Mouse (Mus musculus): ENCODE data around the gene Gse1. TPM values are rescaled to one million over a fixed set of nuclear protein-coding genes. Genes with fewer than 3 reads are reported as not detected.

The Gse1 gene
- polyA plus RNA-seq, 1 experiment from 2014 or later = 6.9 TPM

DNA sequence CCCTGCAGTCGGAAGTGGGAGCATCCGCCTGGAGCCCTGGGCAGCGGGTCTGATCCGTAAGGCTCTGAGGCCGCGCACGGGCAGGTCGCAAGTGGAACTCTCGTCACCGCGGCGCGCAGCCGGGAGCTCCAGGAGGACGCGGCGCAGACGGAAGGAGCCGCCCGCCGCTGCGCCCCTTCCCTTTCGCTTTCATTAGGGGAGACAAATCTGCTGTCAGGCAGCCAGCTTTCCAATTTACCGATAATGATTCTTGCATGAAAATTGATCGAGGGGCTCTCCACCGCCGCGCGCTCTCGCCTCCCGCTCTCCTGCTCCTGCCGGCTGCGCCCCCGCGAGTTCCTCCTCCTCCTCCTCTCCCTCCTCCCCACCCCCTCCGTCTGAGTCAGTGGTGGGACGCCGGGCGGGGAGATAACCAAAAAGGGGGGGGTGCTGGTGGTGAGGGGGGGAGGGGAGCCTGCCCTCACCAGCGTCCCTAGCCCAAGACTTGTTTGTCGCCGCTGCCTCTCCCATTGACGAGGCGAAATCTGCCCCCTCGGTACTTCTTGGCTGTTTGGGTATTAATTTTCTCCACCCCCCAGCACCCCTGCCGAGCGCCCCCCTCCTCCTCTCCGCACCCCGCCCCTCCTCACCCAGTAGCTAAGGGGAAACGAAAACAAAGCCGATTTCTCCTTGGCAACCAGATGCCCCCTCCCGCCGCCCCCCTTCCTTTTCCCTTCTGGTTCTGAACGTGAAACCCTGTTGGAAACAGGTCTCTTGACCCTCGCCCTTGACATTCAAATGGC lies 259.7 kb downstream of the Gse1 start:
- Histone ChIP-seq H3K4me2 (ENCODE audit: low read depth, low read length) (peak overlapping the region; percentile 98), H3K4me1 (ENCODE audit: control insufficient read depth, insufficient read depth, low read length) (peaks cover 70% of the 10 kb centered on the region), H3K27ac (ENCODE audit: low read length) (peak overlapping the region; percentile 94), H3K9me3 (replicated peaks; ENCODE audit: control insufficient read depth, low read length) (no peaks in the 10 kb centered on the region), H3K4me3 (replicated peaks; ENCODE audit: low read length) (peak overlapping the region; percentile 74), H3K27me3 (ENCODE audit: control insufficient read depth, insufficient read depth, low read length) (no peaks in the 10 kb centered on the region), H3K36me3 (ENCODE audit: control insufficient read depth, insufficient read depth, low read length) (no peaks in the 10 kb centered on the region), H3K9ac (ENCODE audit: low read length) (peak overlapping the region; percentile 88)
- WGBS = 1% methylated on average over 54 of the region's 55 CpGs
- peak; percentile 14; the same call in 1 of the 2 replicates for ATAC-seq (ENCODE audit: insufficient read depth, low FRiP score)

GRCm38 (mm10) chr8:120488636-120489131 lies 260.4 kb downstream of the Gse1 start:
- H3K4me1 ChIP-seq (ENCODE audit: control insufficient read depth, insufficient read depth, low read length) = peaks cover 73% of the 10 kb centered on the region
- peak overlapping the region; percentile 94 for H3K27ac ChIP-seq (ENCODE audit: low read length)
- H3K27me3 ChIP-seq (ENCODE audit: control insufficient read depth, insufficient read depth, low read length) = no peaks in the 10 kb centered on the region
- H3K4me3 ChIP-seq (replicated peaks; ENCODE audit: low read length) = peak overlapping the region; percentile 74
- no peaks in the 10 kb centered on the region for H3K9me3 ChIP-seq (replicated peaks; ENCODE audit: control insufficient read depth, low read length)
- no peaks in the 10 kb centered on the region for H3K36me3 ChIP-seq (ENCODE audit: control insufficient read depth, insufficient read depth, low read length)
- ATAC-seq (ENCODE audit: insufficient read depth, low FRiP score) = no peak
- H3K4me2 ChIP-seq (ENCODE audit: low read depth, low read length) = peak overlapping the region; percentile 98
- H3K9ac ChIP-seq (ENCODE audit: low read length) = peak overlapping the region; percentile 88
- under 1% methylated on average over 25 of the region's 25 CpGs for WGBS

DNA sequence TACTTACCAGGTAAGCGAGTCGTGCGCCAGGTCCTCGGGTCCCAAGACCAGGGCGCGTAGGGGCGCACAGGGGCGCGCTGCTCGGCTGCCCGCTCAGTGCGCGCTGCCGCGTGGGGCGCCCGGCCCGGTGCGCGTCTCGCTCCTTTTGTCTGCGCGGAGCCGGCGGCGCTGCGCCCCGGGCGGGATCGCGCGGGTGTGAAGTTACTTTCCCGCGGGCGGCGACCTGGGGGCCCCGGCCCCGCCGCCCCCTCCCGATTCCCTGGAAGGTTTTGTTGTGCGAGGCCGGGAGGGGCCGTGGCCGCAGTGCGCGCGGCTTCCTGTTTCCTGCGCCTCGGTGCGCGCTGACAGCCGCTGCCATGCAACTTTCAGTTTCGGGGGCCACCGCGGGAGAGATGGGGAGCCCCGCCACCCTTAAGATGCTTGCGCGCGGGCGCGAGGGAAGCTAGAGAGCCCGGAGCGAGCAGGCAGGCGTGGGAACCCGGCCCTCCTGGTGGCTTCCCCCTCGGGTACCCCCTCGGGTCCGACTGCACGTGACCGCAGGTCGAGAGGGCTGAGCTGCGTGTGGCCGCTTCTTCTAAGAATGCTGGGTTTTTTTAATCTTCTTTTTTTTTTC lies 261.0 kb downstream of the Gse1 start:
- Histone ChIP-seq H3K27ac (ENCODE audit: low read length) (peak overlapping the region; percentile 94), H3K4me1 (ENCODE audit: control insufficient read depth, insufficient read depth, low read length) (peaks cover 75% of the 10 kb centered on the region), H3K4me2 (ENCODE audit: low read depth, low read length) (peak overlapping the region; percentile 98), H3K4me3 (replicated peaks; ENCODE audit: low read length) (peak overlapping the region; percentile 74), H3K27me3 (ENCODE audit: control insufficient read depth, insufficient read depth, low read length) (no peaks in the 10 kb centered on the region), H3K9me3 (replicated peaks; ENCODE audit: control insufficient read depth, low read length) (no peaks in the 10 kb centered on the region), H3K36me3 (ENCODE audit: control insufficient read depth, insufficient read depth, low read length) (no peaks in the 10 kb centered on the region), H3K9ac (ENCODE audit: low read length) (peak overlapping the region; percentile 88)
- ATAC-seq (ENCODE audit: insufficient read depth, low FRiP score) = no peak
- 1% methylated on average over 73 of the region's 73 CpGs for WGBS

GRCm38 (mm10) chr8:120489771-120490281 lies 261.6 kb downstream of the Gse1 start:
- H3K4me2 ChIP-seq (ENCODE audit: low read depth, low read length) = peak overlapping the region; percentile 98
- peaks cover 76% of the 10 kb centered on the region for H3K4me1 ChIP-seq (ENCODE audit: control insufficient read depth, insufficient read depth, low read length)
- peak overlapping the region; percentile 94 for H3K27ac ChIP-seq (ENCODE audit: low read length)
- 40% methylated on average over 15 of the region's 15 CpGs for WGBS
- ATAC-seq (ENCODE audit: insufficient read depth, low FRiP score) = no peak
- H3K9ac ChIP-seq (ENCODE audit: low read length) = peak overlapping the region; percentile 88
- peak overlapping the region; percentile 74 for H3K4me3 ChIP-seq (replicated peaks; ENCODE audit: low read length)
- H3K27me3 ChIP-seq (ENCODE audit: control insufficient read depth, insufficient read depth, low read length) = no peaks in the 10 kb centered on the region
- H3K9me3 ChIP-seq (replicated peaks; ENCODE audit: control insufficient read depth, low read length) = no peaks in the 10 kb centered on the region
- no peaks in the 10 kb centered on the region for H3K36me3 ChIP-seq (ENCODE audit: control insufficient read depth, insufficient read depth, low read length)

- no peaks in the 10 kb centered on the region for H3K9me3 ChIP-seq (replicated peaks; ENCODE audit: control insufficient read depth, low read length)
- H3K9ac ChIP-seq (ENCODE audit: low read length) = peak overlapping the region; percentile 88
- H3K36me3 ChIP-seq (ENCODE audit: control insufficient read depth, insufficient read depth, low read length) = no peaks in the 10 kb centered on the region
- H3K27ac ChIP-seq (ENCODE audit: low read length) = peak overlapping the region; percentile 94
- H3K4me1 ChIP-seq (ENCODE audit: control insufficient read depth, insufficient read depth, low read length) = peaks cover 77% of the 10 kb centered on the region
- peak overlapping the region; percentile 98 for H3K4me2 ChIP-seq (ENCODE audit: low read depth, low read length)
- ATAC-seq (ENCODE audit: insufficient read depth, low FRiP score) = peak; percentile 4; the same call in 1 of the 2 replicates
- H3K27me3 ChIP-seq (ENCODE audit: control insufficient read depth, insufficient read depth, low read length) = no peaks in the 10 kb centered on the region
- 40% methylated on average over 12 of the region's 12 CpGs for WGBS
- H3K4me3 ChIP-seq (replicated peaks; ENCODE audit: low read length) = peak overlapping the region; percentile 74
Measured at GRCm38 (mm10) chr8:120490354-120491141, 262.3 kb downstream of the Gse1 start.

GRCm38 (mm10) chr8:120491166-120491793 lies 263.0 kb downstream of the Gse1 start:
- WGBS = 61% methylated on average over 5 of the region's 5 CpGs
- ATAC-seq (ENCODE audit: insufficient read depth, low FRiP score) = no peak
- H3K4me1 ChIP-seq (ENCODE audit: control insufficient read depth, insufficient read depth, low read length) = peaks cover 72% of the 10 kb centered on the region

GRCm38 (mm10) chr8:120492193-120492880 lies 264.1 kb downstream of the Gse1 start:
- Histone ChIP-seq H3K27ac (ENCODE audit: low read length) (no peak overlapping the region), H3K4me3 (replicated peaks; ENCODE audit: low read length) (no peak overlapping the region), H3K9ac (ENCODE audit: low read length) (peak overlapping the region; percentile 52; the same call in 1 of the 2 replicates), H3K9me3 (replicated peaks; ENCODE audit: control insufficient read depth, low read length) (no peaks in the 10 kb centered on the region), H3K4me2 (ENCODE audit: low read depth, low read length) (0 out of 2 replicates have a peak overlapping the region, but pooled peaks have one; percentile 16), H3K27me3 (ENCODE audit: control insufficient read depth, insufficient read depth, low read length) (no peaks in the 10 kb centered on the region), H3K4me1 (ENCODE audit: control insufficient read depth, insufficient read depth, low read length) (peaks cover 65% of the 10 kb centered on the region), H3K36me3 (ENCODE audit: control insufficient read depth, insufficient read depth, low read length) (no peaks in the 10 kb centered on the region)
- ATAC-seq (ENCODE audit: insufficient read depth, low FRiP score) = no peak
- WGBS = 35% methylated on average over 14 of the region's 14 CpGs

More at GRCm38 (mm10) chr8:120491166-120491793, 263.0 kb downstream of the Gse1 start:
- H3K27me3 ChIP-seq (ENCODE audit: control insufficient read depth, insufficient read depth, low read length) = no peaks in the 10 kb centered on the region
- no peaks in the 10 kb centered on the region for H3K9me3 ChIP-seq (replicated peaks; ENCODE audit: control insufficient read depth, low read length)
- no peaks in the 10 kb centered on the region for H3K36me3 ChIP-seq (ENCODE audit: control insufficient read depth, insufficient read depth, low read length)
- peak overlapping the region; percentile 88 for H3K9ac ChIP-seq (ENCODE audit: low read length)
- H3K4me3 ChIP-seq (replicated peaks; ENCODE audit: low read length) = peak overlapping the region; percentile 74
- H3K4me2 ChIP-seq (ENCODE audit: low read depth, low read length) = peak overlapping the region; percentile 98
- peak overlapping the region; percentile 94 for H3K27ac ChIP-seq (ENCODE audit: low read length)

GRCm38 (mm10) chr8:120492881-120493220 lies 264.6 kb downstream of the Gse1 start:
- Histone ChIP-seq H3K4me1 (ENCODE audit: control insufficient read depth, insufficient read depth, low read length) (peaks cover 71% of the 10 kb centered on the region), H3K4me2 (ENCODE audit: low read depth, low read length) (0 out of 2 replicates have a peak overlapping the region, but pooled peaks have one; percentile 16)

More at GRCm38 (mm10) chr8:120492881-120493220, 264.6 kb downstream of the Gse1 start:
- ATAC-seq (ENCODE audit: insufficient read depth, low FRiP score) = no peak
- H3K9me3 ChIP-seq (replicated peaks; ENCODE audit: control insufficient read depth, low read length) = no peaks in the 10 kb centered on the region
- 0 out of 2 replicates have a peak overlapping the region, but pooled peaks have one; percentile 8 for H3K27ac ChIP-seq (ENCODE audit: low read length)
- no peak overlapping the region for H3K4me3 ChIP-seq (replicated peaks; ENCODE audit: low read length)
- WGBS = 54% methylated on average over 4 of the region's 4 CpGs
- 0 out of 2 replicates have a peak overlapping the region, but pooled peaks have one; percentile 1 for H3K9ac ChIP-seq (ENCODE audit: low read length)
- no peaks in the 10 kb centered on the region for H3K36me3 ChIP-seq (ENCODE audit: control insufficient read depth, insufficient read depth, low read length)
- no peaks in the 10 kb centered on the region for H3K27me3 ChIP-seq (ENCODE audit: control insufficient read depth, insufficient read depth, low read length)

All from stomach, embryonic 16.5 days (tissue).